Mouse (Mus musculus): ENCODE measurements at regions not wholly inside any gene's neighbourhood (a gene's known extent, or its start where the extent isn't known, plus 50 kb on each side); places are given as distances from the start of the nearest gene placed in this dataset.
"Not testable (repeated sequence)": the region's sequence is repeated elsewhere in the genome, so short reads cannot be mapped to it uniquely, and the experiment has no call there.

DNA sequence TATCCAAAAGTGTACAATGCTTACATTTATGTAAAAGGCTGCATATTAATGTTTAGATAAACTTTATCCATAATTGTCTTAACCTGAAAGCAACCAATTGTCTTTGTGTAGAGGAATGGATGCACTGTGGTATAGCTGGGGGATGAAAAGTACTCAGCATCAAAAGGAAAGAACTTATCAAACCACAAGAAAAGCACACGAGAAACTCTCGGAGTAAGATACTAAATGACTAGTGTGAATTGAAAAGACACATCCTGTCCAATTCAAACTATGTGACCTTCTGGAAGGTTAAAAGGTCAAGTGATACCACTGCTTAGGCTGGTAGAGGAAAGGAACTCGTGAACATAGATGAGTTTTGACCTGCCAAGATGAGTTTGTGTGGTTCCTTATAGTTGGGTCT lies 192.2 kb upstream of the Tbl1xr1 start:
- no peak for DNase-seq (ENCODE audit: low spot score)

DNA sequence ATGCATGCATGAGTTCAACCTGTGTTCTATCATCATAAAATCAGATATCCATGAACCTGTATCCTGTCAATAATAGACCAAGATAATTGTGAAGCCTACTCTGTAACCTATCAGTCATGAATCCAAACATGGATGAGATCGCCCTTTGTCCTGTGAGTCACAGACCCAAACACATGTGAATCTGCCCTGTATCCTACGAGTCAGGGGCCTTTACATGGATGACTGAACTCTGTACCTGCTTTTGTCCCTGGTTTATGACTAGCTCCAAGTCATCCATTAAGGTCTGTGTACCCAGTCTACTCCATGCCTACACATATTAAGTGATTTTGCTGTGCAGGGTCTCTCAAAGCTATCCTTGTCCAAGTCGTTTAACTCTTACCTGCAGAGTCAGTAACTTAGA lies 187.7 kb upstream of the Tbl1xr1 start:
- DNase-seq (ENCODE audit: low spot score) = no peak

GRCm38 (mm10) chr3:21891819-21892480 lies 184.5 kb upstream of the Tbl1xr1 start:
- DNase-seq (ENCODE audit: low spot score) = no peak

GRCm38 (mm10) chr3:21892864-21893404 lies 183.5 kb upstream of the Tbl1xr1 start:
- no peak for DNase-seq (ENCODE audit: low spot score)

GRCm38 (mm10) chr3:21895551-21895950 lies 180.9 kb upstream of the Tbl1xr1 start:
- no peak for DNase-seq (ENCODE audit: low spot score)

DNA sequence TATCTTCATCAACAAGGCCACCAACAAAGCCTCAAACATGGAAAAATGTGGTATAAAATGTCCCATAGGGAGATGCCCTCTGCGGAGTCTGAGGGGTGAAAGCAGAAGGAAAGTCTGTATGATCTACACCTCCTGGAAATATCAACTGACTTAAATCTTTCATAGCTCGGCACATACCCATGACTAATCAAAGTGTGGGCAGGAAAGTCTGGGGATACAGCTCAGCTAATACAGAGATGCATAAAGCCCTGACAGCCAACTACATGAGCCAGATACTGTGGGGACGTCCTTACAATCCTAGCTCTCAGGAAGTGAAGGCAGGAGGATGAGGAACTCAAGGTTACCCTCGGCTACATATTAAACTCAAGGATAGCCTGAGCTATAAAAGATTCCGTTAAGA lies 178.2 kb upstream of the Tbl1xr1 start:
- DNase-seq (ENCODE audit: low spot score) = no peak

DNA sequence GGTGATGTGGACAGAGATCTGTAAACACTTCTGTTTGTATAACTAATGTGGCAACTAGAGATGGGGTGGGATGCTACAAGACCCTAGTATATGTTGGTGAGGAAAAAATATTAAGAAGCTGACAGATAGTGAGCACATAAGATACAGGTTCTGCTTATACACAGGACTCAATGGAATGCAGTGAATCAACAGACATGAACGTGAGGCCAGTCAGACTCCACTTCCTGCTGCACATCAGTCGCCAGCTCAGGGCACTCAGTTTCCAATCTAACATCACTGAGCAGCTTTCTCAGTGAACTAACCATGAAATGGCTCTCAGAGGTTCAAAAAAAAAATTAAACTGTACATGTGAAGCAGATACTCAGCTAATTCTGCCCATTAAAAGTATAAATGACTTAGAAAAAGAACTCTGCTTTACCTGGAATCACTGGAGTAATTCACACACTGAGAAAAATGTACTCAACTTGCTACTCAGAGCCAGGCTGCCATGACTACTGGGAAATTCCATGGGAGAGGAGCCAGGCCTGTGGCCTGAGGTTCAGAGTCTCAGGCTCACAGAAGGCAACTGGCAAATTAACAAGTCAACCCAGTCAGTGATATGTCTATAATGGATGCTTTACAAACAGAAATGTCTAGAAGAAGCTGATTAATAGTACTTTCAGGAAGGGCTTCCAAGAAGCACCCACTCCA lies 170.9 kb upstream of the Tbl1xr1 start:
- DNase-seq (ENCODE audit: low spot score) = no peak

DNA sequence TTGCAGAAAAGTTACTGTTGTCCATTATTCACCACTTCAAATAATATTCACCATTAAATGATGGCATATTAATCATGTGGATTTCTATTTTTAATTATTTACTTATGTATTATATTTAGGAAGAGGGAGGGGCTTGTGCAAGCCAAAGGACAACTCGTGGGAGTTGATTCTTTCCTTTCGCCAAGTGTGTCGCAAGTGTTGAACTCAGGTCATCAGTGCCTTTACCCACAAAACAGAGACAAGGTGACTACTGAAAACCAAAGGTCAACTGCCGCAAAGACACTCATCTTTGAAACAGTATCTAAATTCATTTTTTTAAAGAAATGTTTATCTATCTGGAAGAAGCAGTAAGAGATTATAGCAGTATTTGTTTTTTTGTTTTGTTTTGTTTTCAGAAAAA lies 167.6 kb upstream of the Tbl1xr1 start:
- no peak for DNase-seq (ENCODE audit: low spot score)

DNA sequence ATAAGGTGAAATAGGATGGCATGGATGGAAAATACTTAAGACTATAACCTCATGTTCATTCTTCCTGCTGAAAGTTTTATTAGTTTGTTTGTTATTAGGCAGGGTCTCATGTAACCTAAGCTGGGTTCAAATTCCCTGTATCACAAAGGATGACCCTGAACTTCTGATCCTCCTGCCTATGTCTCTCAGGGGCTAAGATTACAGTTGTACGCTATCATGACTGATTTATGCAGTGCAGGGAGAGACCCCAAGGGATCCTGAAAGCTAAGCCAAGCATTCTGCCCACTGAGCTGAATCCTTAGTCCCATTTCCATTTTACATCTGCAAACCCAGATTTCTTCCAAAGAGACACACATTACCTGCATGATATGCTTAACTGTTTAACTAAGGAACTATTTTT lies 166.4 kb upstream of the Tbl1xr1 start:
- no peak for DNase-seq (ENCODE audit: low spot score)

DNA sequence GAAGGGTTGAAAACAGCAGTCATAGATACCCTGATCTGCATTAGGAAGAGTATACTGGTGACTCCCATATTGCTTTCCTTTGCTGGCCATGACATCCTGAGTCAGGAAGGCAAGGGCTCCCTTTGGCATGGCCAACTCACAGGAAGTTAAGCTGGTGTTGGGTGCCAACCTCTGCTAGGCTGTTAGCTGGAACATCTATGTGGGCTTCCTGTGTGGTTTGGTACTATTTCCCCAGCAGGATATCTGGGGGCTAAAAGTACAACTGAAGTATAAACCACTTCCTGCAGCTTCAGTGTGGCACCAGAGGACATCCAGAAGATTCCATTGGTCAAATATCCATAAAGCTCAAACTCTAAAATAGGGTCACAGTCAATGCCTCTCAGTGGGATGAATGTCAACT lies 165.4 kb upstream of the Tbl1xr1 start:
- DNase-seq (ENCODE audit: low spot score) = no peak

GRCm38 (mm10) chr3:21917228-21917910 lies 159.1 kb upstream of the Tbl1xr1 start:
- no peak for DNase-seq (ENCODE audit: low spot score)

DNA sequence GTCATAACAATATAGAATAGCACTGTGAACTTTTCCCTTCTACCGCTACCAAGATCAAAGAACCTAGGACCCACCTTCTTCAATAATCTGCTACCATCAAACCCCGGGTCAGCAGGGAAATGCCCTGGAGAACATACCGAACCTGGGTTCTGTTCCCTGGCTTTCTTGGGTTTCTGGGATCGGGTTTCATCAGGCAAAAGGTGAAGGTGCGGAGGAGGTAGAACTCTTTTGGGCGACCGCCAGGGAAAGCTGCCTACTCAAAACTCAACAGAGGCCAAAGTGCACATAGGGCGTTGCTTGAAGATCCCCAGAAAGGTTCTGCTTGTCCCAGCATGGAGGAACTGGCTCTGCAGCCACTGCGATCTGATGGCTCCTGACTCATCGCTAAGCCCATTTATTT lies 158.0 kb upstream of the Tbl1xr1 start:
- no peak for DNase-seq (ENCODE audit: low spot score)

DNA sequence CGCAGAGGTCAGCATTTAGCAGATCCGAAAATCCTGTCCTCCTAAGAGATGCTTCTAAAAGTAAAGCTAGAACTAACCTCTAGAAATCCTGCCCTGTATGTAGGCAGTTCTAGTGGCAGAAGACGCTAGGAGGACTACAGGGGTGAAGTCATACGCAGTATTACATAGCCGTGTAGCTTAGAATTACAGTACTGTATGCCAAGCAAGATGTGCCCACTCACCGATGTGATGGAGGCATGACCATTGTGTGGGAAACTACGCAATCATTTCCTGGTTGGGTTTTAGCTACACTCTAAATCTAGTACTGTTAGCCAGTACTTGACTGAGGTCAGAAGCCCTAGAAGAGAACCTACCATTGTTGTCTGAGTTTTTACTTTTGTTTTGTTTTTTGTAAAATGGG lies 156.5 kb upstream of the Tbl1xr1 start:
- DNase-seq (ENCODE audit: low spot score) = no peak

DNA sequence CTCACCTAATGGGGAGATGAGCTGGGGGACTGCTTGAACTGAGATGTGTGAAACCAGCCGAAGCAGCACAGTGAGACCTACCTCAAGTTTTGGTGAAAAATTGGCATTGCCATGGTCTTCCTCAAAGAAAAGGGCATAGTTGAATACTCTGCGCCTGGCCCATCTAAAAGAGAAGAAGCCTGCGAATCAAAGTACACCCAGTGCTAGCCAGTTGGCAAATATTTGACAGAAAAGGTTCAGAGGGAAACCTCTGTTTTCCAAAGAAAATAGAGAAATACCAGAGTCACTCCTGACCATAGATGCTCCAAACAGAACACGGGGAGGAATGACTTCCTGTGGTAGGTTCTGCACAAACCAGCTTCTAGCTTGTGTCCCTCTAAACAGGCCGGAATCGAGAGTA lies 144.5 kb upstream of the Tbl1xr1 start:
- no peak for DNase-seq (ENCODE audit: low spot score)

GRCm38 (mm10) chr3:21932696-21933095 lies 143.8 kb upstream of the Tbl1xr1 start:
- not testable (repeated sequence) for DNase-seq (ENCODE audit: low spot score)

DNA sequence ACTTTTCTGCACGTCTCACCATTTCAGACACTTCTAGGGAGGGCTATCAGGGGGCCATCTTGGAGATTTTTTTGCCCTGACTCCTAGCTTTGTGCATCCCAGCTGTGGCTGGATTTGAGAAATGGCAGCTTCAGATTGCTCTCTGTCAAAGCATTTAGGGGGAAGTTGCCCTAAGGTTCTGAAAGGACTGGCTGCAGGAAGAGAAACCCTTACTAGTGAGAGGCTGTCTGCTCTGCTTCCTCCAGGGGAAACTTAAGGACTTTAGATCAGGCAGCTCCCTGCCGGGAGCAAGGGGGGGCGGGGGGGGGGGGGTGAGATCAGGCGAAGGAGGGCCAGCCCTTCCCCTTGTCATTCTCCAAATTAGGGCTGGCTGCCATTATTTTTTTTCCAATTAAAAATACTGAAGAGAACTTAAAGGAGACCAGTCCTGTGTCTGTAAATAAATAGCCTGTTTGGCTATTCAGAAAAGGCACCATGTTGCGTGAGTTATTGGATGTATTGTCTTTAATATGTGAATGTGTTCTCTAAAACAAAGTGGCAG lies 141.7 kb upstream of the Tbl1xr1 start:
- DNase-seq (ENCODE audit: low spot score) = no peak

GRCm38 (mm10) chr3:21935571-21936261 lies 140.7 kb upstream of the Tbl1xr1 start:
- DNase-seq (ENCODE audit: low spot score) = peak; percentile 63

DNA sequence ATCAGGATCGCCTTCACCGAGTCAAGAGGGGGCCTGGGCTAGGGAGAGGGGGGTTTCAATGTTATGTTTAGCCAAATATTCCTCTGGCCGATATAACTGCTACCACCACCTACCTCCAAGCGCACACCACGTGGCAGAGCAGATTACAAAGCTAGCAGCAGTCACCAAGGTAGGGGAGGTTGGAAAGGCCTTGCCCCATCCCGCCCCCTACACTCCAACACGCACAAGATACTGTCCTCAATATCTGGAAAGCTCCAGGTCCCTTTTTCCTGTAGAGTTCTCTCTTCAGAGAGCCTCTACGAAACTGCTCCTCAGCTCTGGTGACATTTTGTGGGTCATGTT lies 140.2 kb upstream of the Tbl1xr1 start:
- DNase-seq (ENCODE audit: low spot score) = peak; percentile 13

- no peak for DNase-seq (ENCODE audit: low spot score)
These were observed 139.8 kb upstream of the Tbl1xr1 start for GRCm38 (mm10) chr3:21936616-21937015.

GRCm38 (mm10) chr3:21937281-21938035 lies 139.0 kb upstream of the Tbl1xr1 start:
- no peak for DNase-seq (ENCODE audit: low spot score)

DNA sequence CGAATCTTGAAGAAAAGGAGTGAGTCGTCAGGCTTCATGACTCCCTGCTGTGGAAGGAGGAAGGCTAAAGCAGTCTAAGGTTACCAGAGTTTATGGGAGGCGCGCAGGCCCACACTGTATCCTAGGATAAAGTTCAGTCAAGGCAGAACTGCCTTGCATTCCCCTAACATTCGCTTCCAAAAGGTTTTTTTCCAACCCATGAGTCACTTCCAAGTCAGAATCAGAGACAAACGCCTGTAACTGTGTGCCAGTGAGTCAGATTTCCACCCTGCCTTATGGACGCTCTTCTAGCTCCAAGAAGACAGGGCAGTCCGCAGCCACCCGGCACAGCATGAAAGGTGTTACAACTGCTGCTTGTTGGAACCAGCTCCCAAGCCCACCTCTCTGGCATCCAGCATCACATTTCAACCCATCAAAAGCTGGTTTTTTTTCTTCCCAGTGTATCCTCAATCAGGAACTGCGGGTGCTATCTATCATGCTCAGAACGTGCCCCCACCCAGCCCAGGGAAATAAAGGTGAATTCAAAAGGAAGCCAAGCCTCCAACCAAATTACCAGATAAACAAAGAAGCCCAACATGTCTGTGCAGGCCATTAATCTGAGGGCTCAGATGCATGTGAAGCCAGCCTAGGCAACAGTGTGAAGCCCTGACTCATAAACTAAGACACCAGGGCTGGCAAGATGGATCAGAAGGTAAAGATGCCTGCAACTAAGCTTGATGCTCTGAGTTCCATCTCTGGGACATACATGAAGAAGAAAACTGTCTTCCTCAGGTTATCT lies 138.2 kb upstream of the Tbl1xr1 start:
- no peak for DNase-seq (ENCODE audit: low spot score)
